Mouse (Mus musculus): ENCODE measurements around the gene Add2.

- TF ChIP-seq CTCF (conservative IDR thresholded peaks at IDR 0.05; ENCODE audit: insufficient read depth, insufficient read length, low read depth, low read length) = no peak
- TF ChIP-seq POLR2A (IDR thresholded peaks at IDR 0.05; ENCODE audit: low read depth, low read length) = no peak
Measured at GRCm38 (mm10) chr6:86152676-86153075, 124.2 kb downstream of the Add2 start.
